Mouse (Mus musculus) liver, adult 2 months (tissue): ENCODE data around the gene Ogg1.

Experiments
- CTCF ChIP-seq: fragments of 200-500 bp; IDR thresholded peaks from 2 replicates; pipeline ENCODE4 v1.5.1; 2011; ENCODE audit warnings: low read depth, low read length, control low read depth
- POLR2A ChIP-seq: fragments of 200-500 bp; IDR thresholded peaks from 2 replicates; pipeline ENCODE4 v1.6.1; 2011; ENCODE audit warnings: low read length, control low read depth; ENCODE audit not compliant: insufficient read depth; ENCODE audit errors: extremely low read depth

DNA sequence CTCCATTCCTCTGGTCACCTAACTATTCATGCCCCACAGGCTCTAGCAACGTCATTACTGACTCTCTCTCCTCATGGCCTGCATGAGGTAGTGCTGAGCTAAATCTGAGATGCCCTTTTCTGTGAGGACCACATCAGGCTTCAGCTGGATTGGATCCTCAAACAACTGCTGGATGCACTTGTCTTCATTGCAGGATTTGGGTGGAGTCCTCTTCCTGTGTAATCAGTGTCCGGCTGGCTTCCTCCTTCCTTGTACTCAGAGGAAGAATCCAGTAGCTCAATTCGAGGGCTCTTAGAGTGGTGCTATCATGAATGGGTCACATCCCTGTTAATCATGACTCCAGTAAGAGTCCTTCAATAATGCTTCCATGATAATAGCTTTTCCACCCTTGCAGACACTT, 26.9 kb downstream of the Ogg1 start:
- TF ChIP-seq CTCF (no peak), POLR2A (no peak)
